Mouse (Mus musculus) lung, adult 2 months (tissue): Measurements from ENCODE around the gene Abca12. TPM values are rescaled to one million over a fixed set of nuclear protein-coding genes. Genes with fewer than 3 reads are reported as not detected.

ENCODE experiments used
- DNase-seq: peaks from one replicate; pipeline ENCODE4 v3.0.0; 2022
- H3K4me1 ChIP-seq: fragments of 200-500 bp; 2 replicates; pipeline ENCODE4 v1.6.1; 2011; ENCODE audit warnings: low read length; ENCODE audit not compliant: control insufficient read depth, insufficient read depth
- H3K4me3 ChIP-seq: fragments of 200-500 bp; replicated peaks from 2 replicates; pipeline ENCODE3; 2011; ENCODE audit warnings: low read depth, mild to moderate bottlenecking, control low read depth, low read length; ENCODE audit errors: extremely low read depth
- CTCF ChIP-seq: fragments of 200-500 bp; IDR thresholded peaks from 2 replicates; pipeline ENCODE4 v1.5.1; 2011; ENCODE audit warnings: mild to moderate bottlenecking, low read length, control low read depth; ENCODE audit not compliant: insufficient read depth
- POLR2A ChIP-seq: fragments of 200-500 bp; IDR thresholded peaks from 2 replicates; pipeline ENCODE4 v1.6.1; 2011; ENCODE audit warnings: low read depth, mild to moderate bottlenecking, control low read depth, low read length, borderline replicate concordance; ENCODE audit errors: extremely low read depth
- WGBS: fragments of 180-500 bp; shearing (Covaris S2); methylation state at CpG from one replicate; pipeline ENCODE4 v1.1.7; 2018; 5-methylcytosine and 5-hydroxymethylcytosine counted together
- polyA plus RNA-seq: library from polyadenylated mRNA; depleted of rRNA; stranded (reverse); fragments of >200 nt; gene quantifications from 2 replicates; pipeline ENCODE4 v1.2.3, GENCODE M21; 2012

Abca12 gene
- polyA plus RNA-seq, 1 experiment: 2.1 TPM

DNA sequence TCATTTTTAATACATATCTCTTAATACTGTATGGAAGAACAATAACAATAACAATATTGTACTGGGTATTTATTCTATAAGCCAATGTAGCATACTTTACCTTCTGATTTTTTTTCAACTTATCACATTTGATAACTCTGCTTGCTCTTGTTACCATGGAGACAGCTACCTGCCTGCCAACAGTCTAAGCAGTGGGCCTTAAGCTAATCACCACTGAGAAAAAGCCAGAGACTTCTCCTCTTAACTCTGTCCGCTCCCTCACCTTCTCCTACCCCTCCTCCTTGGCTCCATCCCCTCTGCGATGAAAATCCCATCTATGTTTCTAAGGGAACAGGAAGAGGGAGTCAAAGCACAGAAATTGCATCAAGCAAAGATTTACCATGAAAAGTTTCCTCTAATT, 118.1 kb downstream of the Abca12 start:
- no peaks in the 10 kb centered on the region for H3K4me1 ChIP-seq
- DNase-seq: no peak
- TF ChIP-seq CTCF: no peak
- no peak for TF ChIP-seq POLR2A
- no peak overlapping the region for H3K4me3 ChIP-seq
- WGBS: 61% methylated on average over 2 of the region's 2 CpGs

GRCm38 (mm10) chr1:71291917-71292316, 122.8 kb downstream of the Abca12 start:
- TF ChIP-seq POLR2A (no peak), CTCF (no peak)
- DNase-seq: no peak
- WGBS: 80% methylated on average over 3 of the region's 3 CpGs
- no peak overlapping the region for H3K4me3 ChIP-seq
- no peaks in the 10 kb centered on the region for H3K4me1 ChIP-seq

GRCm38 (mm10) chr1:71289511-71289910, 125.2 kb downstream of the Abca12 start:
- peak; percentile 54 for DNase-seq
- TF ChIP-seq CTCF: peak; percentile 89
- TF ChIP-seq POLR2A: no peak
- 17% methylated on average over 5 of the region's 5 CpGs for WGBS
- Histone ChIP-seq H3K4me3 (no peak overlapping the region), H3K4me1 (no peaks in the 10 kb centered on the region)

DNA sequence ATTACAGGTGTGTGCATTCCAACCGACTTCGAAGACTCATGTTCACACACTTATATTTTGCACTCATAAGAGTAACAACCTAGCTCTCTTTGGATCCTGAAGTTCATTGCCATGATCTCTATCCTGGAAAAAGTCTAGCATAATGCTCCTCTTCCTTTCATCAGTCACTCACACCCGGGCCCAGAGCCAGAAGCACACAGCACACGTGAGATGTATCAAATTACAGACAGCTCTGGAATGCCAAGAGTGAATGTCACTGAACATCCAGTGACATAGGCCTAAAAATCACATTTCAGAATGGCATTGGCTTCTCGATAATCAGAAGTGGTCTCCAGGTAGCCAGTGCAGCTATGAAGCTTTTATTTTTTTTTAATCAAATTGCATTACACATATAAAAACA, 137.8 kb downstream of the Abca12 start:
- Histone ChIP-seq H3K4me3 (no peak overlapping the region), H3K4me1 (no peaks in the 10 kb centered on the region)
- TF ChIP-seq POLR2A (no peak), CTCF (no peak)
- 35% methylated on average over 5 of the region's 5 CpGs for WGBS
- no peak for DNase-seq

GRCm38 (mm10) chr1:71272550-71272949, 142.2 kb downstream of the Abca12 start:
- TF ChIP-seq POLR2A (no peak), CTCF (no peak)
- 74% methylated on average over 7 of the region's 7 CpGs for WGBS
- no peak for DNase-seq
- Histone ChIP-seq H3K4me1 (no peaks in the 10 kb centered on the region), H3K4me3 (no peak overlapping the region)

- Histone ChIP-seq H3K4me3 (no peak overlapping the region), H3K4me1 (no peaks in the 10 kb centered on the region)
- WGBS: 64% methylated on average over 8 of the region's 8 CpGs
- TF ChIP-seq POLR2A (no peak), CTCF (no peak)
- DNase-seq: no peak
Measured at GRCm38 (mm10) chr1:71272077-71272476, 142.6 kb downstream of the Abca12 start.

GRCm38 (mm10) chr1:71270083-71270482, 144.6 kb downstream of the Abca12 start:
- Histone ChIP-seq H3K4me3 (no peak overlapping the region), H3K4me1 (no peaks in the 10 kb centered on the region)
- no peak for DNase-seq
- TF ChIP-seq POLR2A: no peak
- no peak for TF ChIP-seq CTCF
- 91% methylated on average over 3 of the region's 3 CpGs for whole genome bisulfite sequencing

DNA sequence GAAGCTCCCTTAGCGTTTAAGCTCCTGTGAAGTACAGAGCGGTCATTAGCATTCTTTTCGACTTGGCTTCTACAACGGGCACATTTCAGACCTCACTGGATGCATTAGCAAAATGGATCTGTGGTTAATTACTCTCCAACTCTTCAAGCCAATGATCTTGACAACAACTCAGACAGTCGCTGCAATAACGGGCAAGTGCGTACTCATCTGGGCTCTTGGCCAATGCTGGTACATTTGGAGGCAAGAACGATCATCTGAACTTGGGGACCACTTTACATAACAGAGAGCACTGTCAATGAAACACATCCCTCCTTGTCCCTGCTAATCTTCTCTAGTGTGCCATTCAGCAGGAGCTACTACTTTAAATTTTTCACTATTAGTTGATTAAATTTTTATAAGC, 148.1 kb downstream of the Abca12 start:
- no peak for DNase-seq
- TF ChIP-seq CTCF (no peak), POLR2A (no peak)
- Histone ChIP-seq H3K4me1 (no peaks in the 10 kb centered on the region), H3K4me3 (no peak overlapping the region)
- 88% methylated on average over 8 of the region's 8 CpGs for WGBS

DNA sequence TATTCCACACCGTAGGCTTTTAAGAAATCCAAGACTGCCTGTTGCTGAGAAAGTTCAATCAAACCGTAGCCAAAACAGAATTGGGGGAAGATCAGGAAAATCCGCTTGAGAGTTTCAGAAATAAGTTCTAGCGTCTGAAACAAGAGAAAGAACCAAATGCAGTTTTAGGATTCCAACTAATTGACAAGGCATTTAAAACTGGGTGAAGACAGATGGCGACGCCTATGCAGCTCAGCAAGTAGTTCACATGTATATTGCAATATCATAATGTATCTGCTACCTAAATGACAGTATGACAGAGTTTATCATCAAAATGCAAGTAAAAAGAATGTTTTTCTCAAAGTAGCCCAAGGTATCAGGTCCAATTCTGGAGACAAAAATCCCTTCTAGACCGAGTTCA, 151.2 kb downstream of the Abca12 start:
- no peak overlapping the region for H3K4me3 ChIP-seq
- no peak for TF ChIP-seq CTCF
- no peak for TF ChIP-seq POLR2A
- no peaks in the 10 kb centered on the region for H3K4me1 ChIP-seq
- no peak for DNase-seq
- WGBS: 91% methylated on average over 7 of the region's 7 CpGs

- TF ChIP-seq POLR2A: no peak
- no peak for TF ChIP-seq CTCF
- DNase-seq: no peak
- 55% methylated on average over 3 of the region's 3 CpGs for WGBS
- Histone ChIP-seq H3K4me1 (no peaks in the 10 kb centered on the region), H3K4me3 (no peak overlapping the region)
Measured at GRCm38 (mm10) chr1:71244647-71245046, 170.1 kb downstream of the Abca12 start.

DNA sequence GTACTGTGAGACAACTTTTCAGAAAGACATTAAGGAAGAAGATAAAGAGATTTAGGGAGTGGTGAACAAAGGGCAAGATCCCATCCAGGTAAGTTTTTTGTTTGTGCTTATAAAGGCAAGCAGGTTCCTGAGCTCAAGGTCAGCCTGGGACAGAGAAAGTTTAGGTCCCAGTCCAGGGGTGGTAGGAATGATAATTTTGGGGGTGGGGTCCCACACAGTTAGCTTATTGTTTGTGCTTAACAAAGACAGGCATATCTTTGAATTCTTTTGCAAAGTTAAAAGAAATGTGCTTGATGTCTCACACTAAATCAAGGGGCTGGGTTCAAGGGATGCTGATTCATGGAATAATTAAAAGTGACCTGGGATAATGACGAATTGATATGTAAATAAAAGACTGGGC, 173.3 kb downstream of the Abca12 start:
- no peaks in the 10 kb centered on the region for H3K4me1 ChIP-seq
- no peak overlapping the region for H3K4me3 ChIP-seq
- WGBS: 67% methylated on average over 1 of the region's 1 CpGs
- TF ChIP-seq POLR2A (no peak), CTCF (no peak)
- DNase-seq: no peak
